Mouse (Mus musculus) G1E (cell line): Measurements from ENCODE around the gene Slc4a7.

Experiments
- CTCF ChIP-seq: IDR thresholded peaks from 2 replicates; pipeline ENCODE4 v1.5.1; 2012; ENCODE audit warnings: low read depth, low read length, inconsistent platforms, mixed read lengths
- GATA1 ChIP-seq: IDR thresholded peaks from 2 replicates; pipeline ENCODE4 v1.6.1; 2012; ENCODE audit warnings: borderline replicate concordance, low read length, inconsistent platforms, mixed read lengths
- GATA2 ChIP-seq: IDR thresholded peaks from 2 replicates; pipeline ENCODE4 v1.6.1; 2012; ENCODE audit warnings: low read depth, low read length, inconsistent platforms, borderline replicate concordance
- POLR2AphosphoS5 ChIP-seq: IDR thresholded peaks from 2 replicates; pipeline ENCODE4 v1.6.1; 2012; ENCODE audit warnings: low read depth, low read length, inconsistent platforms; ENCODE audit not compliant: insufficient replicate concordance
- TAL1 ChIP-seq: conservative IDR thresholded peaks from 2 replicates; pipeline ENCODE4 v1.6.1; 2012; ENCODE audit warnings: low read depth, low read length, inconsistent platforms, mixed read lengths

DNA sequence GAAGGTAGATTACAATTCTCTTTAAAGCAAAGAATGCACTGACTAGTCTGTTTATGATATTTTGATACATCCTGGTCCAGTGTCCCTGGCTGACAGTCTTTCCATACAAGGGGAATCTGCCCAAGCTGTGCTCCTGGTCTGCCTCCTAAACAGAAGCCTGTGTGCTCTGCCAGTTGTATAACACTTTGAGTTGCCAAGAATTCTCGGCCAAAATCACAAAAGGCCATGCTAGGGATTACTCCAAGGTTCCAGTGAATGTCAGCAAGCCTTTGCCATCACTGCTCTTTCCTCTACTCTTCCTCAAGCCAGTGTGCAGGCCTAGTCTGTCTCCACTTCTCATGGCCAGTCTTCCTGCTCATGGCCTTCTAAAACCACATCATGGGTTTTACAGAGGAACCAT lies 136.0 kb downstream of the Slc4a7 start:
- TF ChIP-seq CTCF = no peak
- TF ChIP-seq TAL1 = no peak
- no peak for TF ChIP-seq GATA2
- no peak for TF ChIP-seq GATA1
- no peak for TF ChIP-seq POLR2AphosphoS5
